Mouse (Mus musculus) liver, embryonic 16.5 days (tissue): ENCODE results near the gene Ltf. TPM values are rescaled to one million over a fixed set of nuclear protein-coding genes. Genes with fewer than 3 reads are reported as not detected.
A peak's percentile ranks its signal among the peaks of the same experiment; 100 is the strongest.

Experiments
- ATAC-seq: fragments of 200-750 bp; cut with Nextera tagmentation; 2 replicates; pipeline ENCODE4 v1.8.0; 2017; ENCODE audit warnings: low read depth, mild to moderate bottlenecking, moderate number of reproducible peaks, moderate library complexity
- H3K27ac ChIP-seq: fragments of 300-500 bp; sonication (generic); 2 replicates; pipeline ENCODE4 v1.5.1; 2014; ENCODE audit warnings: mild to moderate bottlenecking, low read length
- H3K27me3 ChIP-seq: fragments of 300-500 bp; sonication (generic); 2 replicates; pipeline ENCODE4 v1.6.1; 2014; ENCODE audit warnings: low read depth, low read length, mixed read lengths; ENCODE audit not compliant: control insufficient read depth, insufficient read depth
- H3K36me3 ChIP-seq: fragments of 300-500 bp; sonication (generic); 2 replicates; pipeline ENCODE4 v1.6.1; 2014; ENCODE audit warnings: mild to moderate bottlenecking; ENCODE audit not compliant: control insufficient read depth, insufficient read depth
- H3K4me1 ChIP-seq: fragments of 300-500 bp; sonication (generic); 2 replicates; pipeline ENCODE4 v1.6.1; 2014; ENCODE audit warnings: low read depth, low read length, mixed read lengths; ENCODE audit not compliant: control insufficient read depth
- H3K4me2 ChIP-seq: fragments of 300-500 bp; sonication (generic); 2 replicates; pipeline ENCODE4 v1.6.1; 2014; ENCODE audit warnings: low read depth, low read length, mixed read lengths
- H3K4me3 ChIP-seq: fragments of 300-500 bp; sonication (generic); 2 replicates; pipeline ENCODE4 v1.5.1; 2014; ENCODE audit warnings: low read depth, mild to moderate bottlenecking, low read length
- H3K9ac ChIP-seq: fragments of 300-500 bp; sonication (generic); 2 replicates; pipeline ENCODE4 v1.6.1; 2014; ENCODE audit warnings: low read depth, low read length
- H3K9me3 ChIP-seq: fragments of 300-500 bp; sonication (generic); replicated peaks from 2 replicates; pipeline ENCODE4 v1.6.1; 2016; ENCODE audit warnings: low read length; ENCODE audit not compliant: control insufficient read depth
- WGBS: fragments of 180-500 bp; shearing (Covaris S2); extraction: QIAGEN DNeasy Blood & Tissue Kit; methylation state at CpG from one replicate; pipeline ENCODE4 v1.1.7; 2014; ENCODE audit not compliant: insufficient replicate concordance; 5-methylcytosine and 5-hydroxymethylcytosine counted together
- polyA plus RNA-seq: library from polyadenylated mRNA; unstranded; fragments of >200 nt; fragmentation: Nextera tagmentation; extraction: Ambion mirVana; gene quantifications from 2 replicates; pipeline ENCODE4 v1.2.1, GENCODE M21; 2015

The Ltf gene
- polyA plus RNA-seq: 173 and 211 TPM in 2 replicates

- H3K4me3 ChIP-seq: peak within 1 kb of the TSS; percentile 3; the same call in 1 of the 2 replicates
- no peak within 1 kb of the TSS for H3K9ac ChIP-seq
- H3K9me3 ChIP-seq: no peaks in the 10 kb centered on the region
- peak; percentile 66; the same call in 1 of the 2 replicates for ATAC-seq
- 24% methylated on average over 5 of the region's 5 CpGs for WGBS
- peaks cover 2% of the 10 kb centered on the region; the same call in 1 of the 2 replicates for H3K4me1 ChIP-seq
- no peaks in the 10 kb centered on the region for H3K27me3 ChIP-seq
- H3K36me3 ChIP-seq: no peaks in the 10 kb centered on the region
- H3K27ac ChIP-seq: no peak within 1 kb of the TSS
- no peak within 1 kb of the TSS for H3K4me2 ChIP-seq
Measured at GRCm38 (mm10) chr9:111019022-111019421, at the start of gene Ltf. Ltf (plus strand) TSS chr9:111019271.

GRCm38 (mm10) chr9:110979411-110979810 lies 39.7 kb upstream of the Ltf start:
- H3K9me3 ChIP-seq: no peaks in the 10 kb centered on the region
- H3K27me3 ChIP-seq: no peaks in the 10 kb centered on the region
- ATAC-seq: no peak
- H3K27ac ChIP-seq: no peak overlapping the region
- H3K9ac ChIP-seq: no peak overlapping the region
- 80% methylated on average over 11 of the region's 11 CpGs for WGBS
- H3K4me2 ChIP-seq: no peak overlapping the region
- no peak overlapping the region for H3K4me3 ChIP-seq
- no peaks in the 10 kb centered on the region for H3K36me3 ChIP-seq
- no peaks in the 10 kb centered on the region for H3K4me1 ChIP-seq

- H3K27ac ChIP-seq: no peak overlapping the region
- H3K36me3 ChIP-seq: no peaks in the 10 kb centered on the region
- H3K9ac ChIP-seq: no peak overlapping the region
- 59% methylated on average over 4 of the region's 4 CpGs for WGBS
- H3K4me1 ChIP-seq: no peaks in the 10 kb centered on the region
- no peak overlapping the region for H3K4me3 ChIP-seq
- H3K4me2 ChIP-seq: no peak overlapping the region
- no peak for ATAC-seq
- no peaks in the 10 kb centered on the region for H3K27me3 ChIP-seq
- H3K9me3 ChIP-seq: no peaks in the 10 kb centered on the region
Measured at GRCm38 (mm10) chr9:110982351-110982750, 36.7 kb upstream of the Ltf start.

- no peak for ATAC-seq
- WGBS: 88% methylated on average over 9 of the region's 9 CpGs
Measured at GRCm38 (mm10) chr9:110984096-110984495, 35.0 kb upstream of the Ltf start.

GRCm38 (mm10) chr9:110985541-110985940 lies 33.5 kb upstream of the Ltf start:
- WGBS: 70% methylated on average over 5 of the region's 5 CpGs
- no peaks in the 10 kb centered on the region for H3K4me1 ChIP-seq
- no peaks in the 10 kb centered on the region for H3K27me3 ChIP-seq
- no peak overlapping the region for H3K4me3 ChIP-seq
- ATAC-seq: no peak
- H3K27ac ChIP-seq: no peak overlapping the region
- no peaks in the 10 kb centered on the region for H3K36me3 ChIP-seq
- no peak overlapping the region for H3K9ac ChIP-seq
- no peaks in the 10 kb centered on the region for H3K9me3 ChIP-seq
- no peak overlapping the region; the same call in 1 of the 2 replicates for H3K4me2 ChIP-seq

More at GRCm38 (mm10) chr9:110984096-110984495, 35.0 kb upstream of the Ltf start:
- no peaks in the 10 kb centered on the region for H3K9me3 ChIP-seq
- no peak overlapping the region for H3K27ac ChIP-seq
- no peak overlapping the region for H3K9ac ChIP-seq
- H3K27me3 ChIP-seq: no peaks in the 10 kb centered on the region
- H3K4me3 ChIP-seq: no peak overlapping the region
- H3K36me3 ChIP-seq: no peaks in the 10 kb centered on the region
- H3K4me1 ChIP-seq: no peaks in the 10 kb centered on the region
- H3K4me2 ChIP-seq: no peak overlapping the region

GRCm38 (mm10) chr9:110985951-110986350 lies 33.1 kb upstream of the Ltf start:
- no peak overlapping the region for H3K9ac ChIP-seq
- no peaks in the 10 kb centered on the region for H3K9me3 ChIP-seq
- WGBS: 66% methylated on average over 8 of the region's 8 CpGs
- H3K36me3 ChIP-seq: no peaks in the 10 kb centered on the region
- H3K27ac ChIP-seq: no peak overlapping the region
- no peak overlapping the region for H3K4me2 ChIP-seq
- ATAC-seq: no peak
- no peak overlapping the region for H3K4me3 ChIP-seq
- no peaks in the 10 kb centered on the region for H3K27me3 ChIP-seq
- no peaks in the 10 kb centered on the region for H3K4me1 ChIP-seq

GRCm38 (mm10) chr9:110987331-110987730 lies 31.7 kb upstream of the Ltf start:
- Histone ChIP-seq H3K9me3 (no peaks in the 10 kb centered on the region), H3K27me3 (no peaks in the 10 kb centered on the region), H3K9ac (peak overlapping the region; percentile 28; the same call in 1 of the 2 replicates), H3K4me2 (peak overlapping the region; percentile 46), H3K27ac (peak overlapping the region; percentile 48), H3K4me1 (no peaks in the 10 kb centered on the region; the same call in none of the 2 replicates), H3K36me3 (no peaks in the 10 kb centered on the region), H3K4me3 (peak overlapping the region; percentile 45)
- ATAC-seq: no peak
- WGBS: 46% methylated on average over 4 of the region's 4 CpGs

- Histone ChIP-seq H3K9me3 (no peaks in the 10 kb centered on the region), H3K4me2 (peak overlapping the region; percentile 38), H3K9ac (no peak overlapping the region), H3K4me1 (no peaks in the 10 kb centered on the region; the same call in none of the 2 replicates), H3K4me3 (peak overlapping the region; percentile 48), H3K27ac (0 out of 2 replicates have a peak overlapping the region, but pooled peaks have one; percentile 3), H3K27me3 (no peaks in the 10 kb centered on the region), H3K36me3 (no peaks in the 10 kb centered on the region)
- WGBS: 48% methylated on average over 3 of the region's 3 CpGs
- no peak for ATAC-seq
Measured at GRCm38 (mm10) chr9:110988078-110988477, 31.0 kb upstream of the Ltf start.

GRCm38 (mm10) chr9:110989141-110989540 lies 29.9 kb upstream of the Ltf start:
- 35% methylated on average over 4 of the region's 4 CpGs for WGBS
- H3K4me1 ChIP-seq: no peaks in the 10 kb centered on the region; the same call in none of the 2 replicates
- ATAC-seq: no peak
- H3K27ac ChIP-seq: peak overlapping the region; percentile 78
- H3K36me3 ChIP-seq: no peaks in the 10 kb centered on the region
- no peaks in the 10 kb centered on the region for H3K9me3 ChIP-seq
- peak overlapping the region; percentile 40 for H3K4me2 ChIP-seq
- peak overlapping the region; percentile 48 for H3K4me3 ChIP-seq
- no peaks in the 10 kb centered on the region for H3K27me3 ChIP-seq
- H3K9ac ChIP-seq: peak overlapping the region; percentile 22; the same call in 1 of the 2 replicates
